Mouse (Mus musculus) forelimb bud, embryonic 11.5 days (tissue): ENCODE results near the gene Scfd2.

Experiments used
- DNase-seq: peaks from one replicate; pipeline ENCODE4 v3.0.0-alpha.2; 2012; ENCODE audit warnings: low read depth, low spot score

The Scfd2 gene

DNA sequence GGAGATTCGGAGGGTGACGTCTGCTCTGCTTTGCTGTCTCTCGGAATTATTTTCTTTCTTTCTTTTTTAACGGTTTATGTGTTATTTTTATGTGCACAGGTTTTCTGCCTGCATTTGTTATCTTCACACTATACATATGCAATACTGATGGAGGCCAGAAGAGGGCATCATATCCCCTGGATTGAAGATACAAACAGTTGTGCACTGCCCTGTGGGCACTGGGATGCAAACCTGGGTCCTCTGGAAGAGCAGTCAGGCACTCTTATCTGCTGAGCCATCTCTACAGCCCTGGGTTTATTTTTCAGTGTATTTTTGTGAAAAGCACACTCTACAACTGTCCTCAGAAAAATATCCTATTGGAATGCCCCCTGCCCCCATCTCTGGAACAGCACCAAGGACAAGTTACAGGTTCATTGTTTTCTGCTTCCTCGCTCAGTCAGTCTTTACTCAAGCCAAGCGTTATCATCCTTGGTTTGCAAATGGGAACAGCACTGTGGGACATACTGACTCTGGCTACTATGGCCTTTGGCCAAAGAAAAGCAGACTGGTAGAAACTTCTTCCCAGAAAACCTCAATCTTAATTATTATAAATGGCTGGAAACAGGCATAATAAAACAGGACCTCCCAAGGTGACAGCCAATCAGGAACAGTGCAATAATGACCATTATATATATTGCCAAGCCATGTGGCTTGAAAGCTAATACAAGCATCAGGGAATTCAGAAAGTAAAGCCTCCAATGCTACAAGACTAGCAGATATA is 75.9 kb downstream of the Scfd2 start:
- DNase-seq, result no peak

DNA sequence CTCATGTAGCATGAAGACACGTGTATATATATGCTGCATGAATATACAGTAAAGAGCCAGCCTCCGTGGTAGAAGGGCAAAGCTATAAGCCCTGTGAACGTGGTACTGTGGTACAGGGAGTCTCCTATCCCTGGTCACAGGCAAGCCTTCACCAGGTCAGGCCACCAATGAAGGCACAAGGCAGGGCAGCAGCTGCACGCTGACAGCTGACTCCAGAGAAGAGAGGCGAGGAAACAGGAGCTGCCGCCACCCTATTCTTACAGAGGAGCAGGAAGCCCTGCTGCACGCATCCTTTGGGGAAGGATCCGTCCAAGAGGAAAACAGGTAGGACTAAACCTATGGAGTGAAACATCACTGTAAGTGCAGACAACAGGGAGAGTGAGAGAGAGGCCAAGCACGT is 76.5 kb downstream of the Scfd2 start:
- DNase-seq, result no peak

DNA sequence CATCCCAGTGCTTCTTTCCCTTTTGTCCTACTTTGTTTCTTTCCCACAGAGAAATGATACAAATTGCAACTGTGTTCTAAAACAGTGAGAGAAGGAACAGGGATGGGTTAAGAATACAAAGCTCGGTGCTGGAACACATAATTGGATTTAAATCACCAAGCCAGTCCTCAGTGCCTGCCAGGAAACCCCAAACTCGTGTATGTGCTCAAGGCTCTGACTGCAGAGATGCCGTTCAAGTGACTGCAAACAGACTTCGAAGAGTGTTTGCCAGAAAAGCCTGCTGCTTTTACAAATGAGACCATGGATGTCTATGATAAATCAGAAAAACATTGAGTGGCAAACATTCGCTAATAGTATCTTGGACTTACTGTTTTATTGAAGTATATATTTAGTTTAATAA is 80.6 kb downstream of the Scfd2 start:
- DNase-seq, result no peak

DNA sequence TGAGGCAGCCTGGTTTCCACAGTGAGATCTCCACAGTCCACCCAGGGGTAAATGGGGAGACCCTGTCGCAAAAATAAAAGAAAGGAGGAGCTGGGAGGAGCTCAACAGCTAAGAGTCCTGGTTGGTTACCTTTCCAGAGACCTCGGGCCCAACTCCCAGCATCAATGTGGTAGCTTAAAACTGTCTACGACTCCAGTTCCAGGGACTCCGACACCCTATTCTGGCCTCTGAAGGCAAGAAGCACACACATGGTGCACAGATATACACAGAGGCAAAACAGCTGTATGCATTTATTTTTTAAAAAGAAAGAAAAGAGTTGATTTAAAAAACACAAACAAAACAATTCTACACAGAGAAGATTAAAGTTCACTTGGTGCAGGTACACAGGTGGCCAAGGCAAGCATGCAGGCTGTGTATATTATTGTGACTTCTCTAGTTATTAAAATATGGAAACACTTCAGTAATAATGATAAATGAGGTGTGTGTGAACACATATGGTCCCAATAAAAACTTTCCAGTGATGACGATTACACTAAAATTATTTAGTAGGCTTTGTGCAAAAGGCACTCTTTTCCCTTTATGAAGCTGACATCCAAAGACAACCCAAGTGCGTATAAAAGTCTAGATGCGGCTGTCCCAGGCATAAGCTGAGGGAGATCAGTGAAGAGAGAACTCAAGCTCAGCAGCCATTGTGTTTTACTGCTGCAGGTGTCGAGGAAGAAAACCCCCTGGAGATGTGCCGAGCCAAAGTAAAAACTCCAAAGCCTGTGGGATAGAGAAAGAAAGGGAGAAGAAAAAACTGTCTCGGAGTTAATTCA is 83.8 kb downstream of the Scfd2 start:
- DNase-seq, result peak; percentile 81

DNA sequence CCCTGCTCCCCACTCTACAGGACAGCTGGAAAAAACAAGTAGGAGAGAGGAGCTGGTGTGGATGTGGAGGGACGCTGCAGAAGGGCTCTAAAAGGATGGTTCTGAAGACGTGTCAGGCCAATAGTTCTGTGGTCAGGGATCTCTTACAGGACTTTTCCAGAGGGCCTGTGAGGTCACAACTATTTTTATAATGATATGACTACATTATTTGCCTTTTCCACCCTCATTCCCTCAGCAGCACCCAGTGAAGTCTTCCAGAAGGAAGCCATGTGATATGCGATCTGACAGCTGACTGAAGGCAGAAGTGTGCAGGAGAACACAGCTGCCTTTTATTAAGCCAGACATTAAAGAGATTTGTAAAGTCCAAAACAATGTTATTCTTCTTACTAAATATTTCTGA is 85.7 kb downstream of the Scfd2 start:
- DNase-seq, result no peak

DNA sequence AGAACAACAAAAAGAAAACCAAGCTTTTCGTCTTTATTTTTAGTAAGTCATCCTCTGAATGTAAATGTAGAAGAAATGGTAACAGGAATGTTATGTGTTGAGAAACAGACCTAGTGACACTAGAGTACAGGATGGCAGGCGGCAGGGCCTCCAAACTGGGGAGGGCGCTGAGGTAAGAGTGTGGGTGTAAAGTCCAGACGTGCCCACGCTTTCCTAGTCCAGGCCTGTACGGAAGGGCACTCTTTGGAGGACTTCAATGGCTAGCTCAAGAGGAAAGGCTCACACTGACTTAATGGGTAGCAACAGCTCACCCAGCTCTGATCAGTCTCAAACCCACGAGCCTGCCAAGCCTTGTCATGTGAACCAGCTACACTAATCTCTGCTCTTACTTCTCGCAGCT is 93.2 kb downstream of the Scfd2 start:
- DNase-seq, result no peak

DNA sequence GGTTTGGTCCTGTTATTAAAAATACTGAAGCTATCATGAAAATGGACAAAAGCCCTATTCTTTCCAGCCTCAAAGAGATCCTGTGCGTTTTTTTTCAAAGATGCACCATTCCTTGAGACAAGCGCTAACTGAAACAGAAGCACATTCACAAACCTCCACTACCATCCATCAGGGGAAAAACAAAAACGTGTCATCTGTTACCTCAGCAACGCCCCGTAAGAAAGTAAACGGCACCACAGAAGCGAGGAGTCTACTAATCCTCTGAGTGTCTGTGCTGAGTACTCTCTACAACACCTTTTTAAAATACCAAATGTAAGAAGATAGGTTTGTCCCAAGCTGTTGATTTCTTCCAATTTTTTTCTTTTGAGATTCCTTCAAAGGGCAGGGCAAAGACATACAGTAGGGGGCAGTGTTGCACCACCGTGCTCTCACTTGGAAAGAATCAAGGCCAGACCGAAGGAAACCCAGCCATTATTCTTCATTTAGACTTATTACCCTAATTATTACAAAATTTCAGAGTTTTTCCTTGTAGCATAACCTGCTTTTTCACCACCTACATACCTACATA is 97.9 kb downstream of the Scfd2 start:
- DNase-seq, result peak; percentile 88

DNA sequence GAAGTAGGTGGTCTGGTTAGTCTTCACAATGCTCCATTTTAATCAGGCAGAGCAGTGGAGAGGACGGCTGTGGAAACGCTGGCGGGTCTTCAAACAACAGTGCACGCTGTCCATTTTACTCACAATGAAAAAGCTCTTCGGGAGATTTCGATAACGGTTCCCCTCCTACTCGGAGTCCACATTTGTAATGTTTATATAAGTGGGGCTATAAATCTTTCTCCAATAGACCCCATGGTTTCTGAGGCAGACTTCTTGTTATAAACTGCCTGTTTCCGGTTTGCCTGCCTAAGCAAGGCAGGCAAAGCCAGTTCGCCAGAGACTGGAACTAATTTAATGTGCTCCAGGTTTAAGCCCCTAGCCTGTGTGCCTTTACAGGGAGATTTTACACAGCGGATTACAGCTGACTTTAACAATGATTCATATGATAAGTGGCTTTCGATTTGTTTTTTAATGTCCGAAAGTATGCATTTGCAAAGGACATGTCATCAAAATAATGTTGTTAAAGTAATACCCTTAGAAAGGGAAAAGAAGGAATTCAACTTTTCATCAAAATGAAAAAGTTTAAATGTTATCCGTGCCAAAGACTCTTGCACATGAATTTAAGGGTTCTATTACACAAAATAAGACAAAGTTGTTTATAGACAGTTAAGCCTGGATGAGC is 98.5 kb downstream of the Scfd2 start:
- DNase-seq, result peak; percentile 91

DNA sequence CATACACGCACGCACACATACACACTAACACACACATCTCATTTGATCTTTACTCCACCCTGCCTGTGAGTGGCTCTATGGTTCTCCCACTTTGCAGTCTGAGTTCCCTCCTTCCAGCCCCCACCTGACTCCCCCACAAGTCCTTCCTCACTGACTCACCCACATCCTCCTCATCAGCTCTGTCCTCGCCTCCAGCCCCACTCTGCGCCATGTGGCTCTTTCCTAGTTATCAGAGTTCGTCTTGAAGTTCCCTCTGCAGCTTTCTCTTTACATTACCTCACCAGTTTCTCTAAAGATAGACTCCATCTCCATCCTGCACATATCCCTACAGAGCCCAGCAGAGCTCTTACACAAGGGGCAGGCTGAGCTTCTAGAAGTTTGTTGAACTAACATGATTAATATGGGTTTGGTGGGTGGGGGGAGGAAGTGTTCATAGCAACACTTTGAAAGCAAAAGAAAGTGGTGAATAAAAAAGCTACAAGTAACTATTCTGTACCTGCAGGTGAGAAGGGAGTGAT is 110.9 kb downstream of the Scfd2 start:
- DNase-seq, result no peak

DNA sequence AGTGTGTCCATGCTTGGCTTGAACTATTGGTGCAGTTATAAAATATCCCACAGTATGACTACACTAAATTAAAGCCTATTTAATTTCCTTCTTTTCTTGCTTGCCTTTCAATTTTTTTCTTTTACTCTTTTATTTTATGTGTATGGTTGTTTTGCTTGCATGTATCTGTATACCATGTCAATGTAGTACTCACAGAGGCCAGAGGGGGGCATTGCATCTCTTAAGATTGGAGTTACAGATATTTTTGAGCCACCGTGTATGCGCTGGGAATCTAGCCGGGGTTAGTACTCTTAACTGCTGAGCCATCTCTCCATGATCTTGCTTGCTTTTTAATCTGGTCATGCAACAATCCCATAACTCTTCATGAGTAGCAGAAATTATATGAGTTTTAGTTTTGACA is 119.0 kb downstream of the Scfd2 start:
- DNase-seq, result no peak

DNA sequence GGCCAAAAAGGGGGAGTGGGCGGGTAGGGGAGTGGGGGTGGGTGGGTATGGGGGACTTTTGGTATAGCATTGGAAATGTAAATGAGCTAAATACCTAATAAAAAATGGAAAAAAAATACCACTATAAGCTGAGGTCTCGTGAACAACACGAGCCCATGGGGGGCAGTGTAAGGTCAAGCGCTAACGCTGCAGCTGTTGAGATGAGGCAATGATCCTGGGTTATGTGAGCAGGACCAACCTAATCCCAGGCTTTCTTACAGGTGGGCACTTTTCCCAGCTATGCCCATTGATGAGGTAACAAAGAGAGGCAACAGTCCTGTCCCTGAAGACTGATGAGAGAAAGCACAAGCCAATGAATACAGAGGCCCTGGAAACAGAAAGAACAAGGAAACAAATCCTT is 126.7 kb downstream of the Scfd2 start:
- no peak for DNase-seq

DNA sequence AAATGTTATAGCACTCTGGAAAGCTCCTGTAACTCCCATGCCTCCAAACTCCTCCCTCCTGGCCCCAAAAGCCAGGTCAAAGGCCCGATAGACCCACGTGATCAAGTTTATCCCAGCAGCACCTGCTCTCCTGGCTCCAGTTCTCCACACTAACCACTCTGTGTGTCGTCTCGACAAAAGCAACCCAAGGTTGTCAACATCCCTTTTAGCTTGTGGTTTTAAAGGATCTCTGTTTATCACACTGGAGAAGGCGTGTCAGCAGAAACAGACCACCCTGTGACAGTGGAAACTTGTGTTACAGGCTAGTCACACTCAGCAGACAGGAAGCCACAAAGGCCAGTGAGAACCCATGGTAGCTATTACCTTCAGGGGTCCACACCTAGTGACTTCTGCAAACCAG is 127.5 kb downstream of the Scfd2 start:
- DNase-seq, result no peak

DNA sequence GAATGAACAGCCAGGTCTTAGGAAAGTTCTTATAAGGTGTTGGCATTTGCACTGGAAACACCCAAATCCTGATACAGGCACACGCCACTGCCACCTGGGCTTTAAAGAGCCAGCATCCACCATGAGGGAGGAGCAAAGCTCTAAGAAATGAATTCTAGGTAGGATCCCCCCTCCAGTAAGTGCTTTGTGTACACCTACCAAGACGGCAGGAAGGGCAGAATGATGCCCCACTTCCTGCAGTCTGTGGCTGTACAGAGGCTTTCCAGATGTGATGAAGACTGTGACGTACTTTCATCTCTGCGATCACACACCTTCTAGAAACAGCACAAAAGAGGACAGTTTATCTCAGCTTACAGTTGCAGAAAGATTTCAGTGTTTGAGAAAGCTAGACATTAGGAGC is 128.9 kb downstream of the Scfd2 start:
- DNase-seq, result no peak

DNA sequence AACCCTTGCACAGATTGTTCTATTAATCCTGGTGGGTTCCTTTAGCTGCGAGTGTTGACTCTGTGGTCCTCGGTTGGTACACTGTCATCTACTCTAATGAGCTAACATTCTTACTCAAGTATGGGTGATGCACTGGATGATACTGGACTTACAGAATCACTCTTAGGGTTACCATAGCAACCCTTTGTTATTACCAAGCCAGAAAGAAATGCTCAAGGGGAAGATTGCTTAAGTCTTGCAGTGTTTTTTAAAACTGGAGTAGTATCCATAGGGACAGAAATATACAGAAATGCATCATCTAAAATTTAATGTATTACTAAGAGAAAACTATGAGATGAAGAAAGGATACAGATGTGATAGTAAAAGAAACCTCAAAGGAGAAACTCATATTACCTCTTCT is 139.8 kb downstream of the Scfd2 start:
- DNase-seq, result no peak

DNA sequence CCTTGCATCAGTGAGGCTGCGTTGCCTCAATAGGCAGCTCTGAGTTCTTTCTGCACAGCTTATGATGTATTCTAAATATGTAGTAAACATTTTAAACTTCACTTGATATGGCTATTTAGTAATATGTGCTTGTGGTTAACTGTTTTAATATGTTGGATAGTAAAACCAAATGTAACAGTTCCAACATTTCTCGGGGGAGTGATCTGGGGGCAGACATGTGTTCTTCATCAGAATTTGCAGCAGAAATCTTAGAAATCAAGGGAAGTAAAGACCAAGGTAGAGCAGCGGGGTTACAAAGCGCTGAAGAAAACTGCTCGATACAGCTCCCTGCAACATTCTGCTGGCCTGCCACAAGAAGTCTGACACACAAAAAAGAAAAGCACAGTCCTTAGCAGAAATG is 140.2 kb downstream of the Scfd2 start:
- peak; percentile 31 for DNase-seq

DNA sequence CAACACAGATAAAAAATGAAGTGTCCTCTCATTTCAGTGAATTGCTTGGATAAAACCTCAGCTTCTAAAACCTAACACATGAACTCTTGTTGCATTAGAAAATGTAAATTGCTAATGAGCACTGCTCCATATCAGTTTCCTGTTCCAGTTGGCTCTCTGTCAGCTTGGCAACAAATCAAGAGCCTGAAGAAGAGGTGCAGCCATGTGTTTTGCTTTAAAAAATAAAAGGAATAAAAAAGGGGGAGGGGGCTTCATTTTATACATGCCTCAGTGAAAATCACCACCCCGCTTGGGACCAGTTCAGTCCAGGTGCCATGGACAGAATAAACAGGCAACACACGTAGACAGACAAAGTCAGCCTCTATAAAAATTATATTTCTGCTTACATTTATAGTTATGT is 142.7 kb downstream of the Scfd2 start:
- DNase-seq, result no peak

DNA sequence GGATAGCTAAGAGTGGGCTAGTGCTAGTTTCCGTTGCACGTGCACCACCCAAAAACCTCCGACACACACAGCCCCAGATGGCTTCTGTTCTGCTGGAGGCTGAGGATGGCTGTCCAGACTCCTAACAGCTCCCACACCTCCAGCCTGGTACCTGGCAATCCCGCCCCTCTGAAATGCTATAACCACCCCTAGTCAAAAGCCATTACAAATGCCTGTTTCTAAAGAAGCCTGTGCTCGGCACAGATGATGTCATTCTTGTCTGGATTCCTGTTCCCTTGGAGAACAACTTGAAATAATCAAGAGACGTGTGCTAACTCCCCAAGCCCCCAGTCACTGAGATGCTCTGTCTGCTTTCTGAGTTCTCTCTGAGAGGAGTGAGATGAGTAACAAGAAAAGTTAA is 143.5 kb downstream of the Scfd2 start:
- peak; percentile 58 for DNase-seq

DNA sequence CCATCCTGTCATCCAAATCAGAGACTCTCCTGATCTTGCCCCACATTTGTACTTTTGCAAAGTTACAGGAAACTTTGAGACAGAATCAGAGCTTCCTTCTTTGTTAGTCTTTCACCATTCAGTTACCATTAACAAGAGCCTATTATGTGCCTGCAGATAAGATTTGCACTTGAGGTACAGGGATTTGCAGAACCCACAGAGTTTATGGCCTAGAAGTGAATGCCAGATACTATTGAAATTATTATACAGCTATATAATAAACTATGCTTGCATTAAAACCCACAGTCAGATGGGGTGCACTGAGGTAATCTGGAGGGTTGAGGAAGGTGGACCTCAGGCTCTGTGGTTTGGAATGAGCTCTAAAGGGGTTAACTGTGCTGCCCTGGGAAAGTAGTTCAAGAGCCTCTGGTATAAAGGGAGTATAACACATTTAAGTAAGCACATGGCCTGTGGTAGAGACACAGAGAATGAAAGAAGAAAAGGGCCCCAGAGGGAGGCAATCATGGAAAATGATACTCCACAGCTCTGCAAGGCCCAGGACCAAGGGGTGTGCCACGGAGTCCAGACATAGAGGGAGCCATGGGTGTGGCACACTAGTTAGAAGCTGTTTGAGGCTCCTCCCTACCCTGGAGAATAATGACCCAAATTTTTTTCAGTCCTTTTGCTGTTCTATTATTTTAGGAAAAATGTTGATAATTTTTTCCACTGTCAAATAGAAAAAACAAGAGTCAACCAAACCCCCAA is 144.2 kb downstream of the Scfd2 start:
- DNase-seq, result no peak

DNA sequence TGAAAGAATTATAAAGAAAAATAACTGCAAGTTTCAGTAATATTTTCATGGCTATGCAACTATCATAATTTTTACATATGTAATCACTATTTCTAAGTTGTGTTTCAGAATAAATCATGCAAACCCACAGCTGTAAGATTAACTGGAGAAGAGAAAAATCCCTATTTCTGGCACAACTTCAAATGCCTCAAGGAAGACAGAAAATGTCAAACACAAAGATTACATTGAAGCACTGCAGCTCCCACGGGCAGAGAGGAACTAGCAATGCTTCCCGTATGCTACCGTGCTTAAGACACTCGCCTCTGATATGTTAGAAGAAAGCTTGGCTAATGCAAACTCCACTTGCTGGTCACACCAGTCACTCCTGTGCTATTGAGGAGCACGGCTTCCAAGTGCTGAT is 151.5 kb downstream of the Scfd2 start:
- no peak for DNase-seq

DNA sequence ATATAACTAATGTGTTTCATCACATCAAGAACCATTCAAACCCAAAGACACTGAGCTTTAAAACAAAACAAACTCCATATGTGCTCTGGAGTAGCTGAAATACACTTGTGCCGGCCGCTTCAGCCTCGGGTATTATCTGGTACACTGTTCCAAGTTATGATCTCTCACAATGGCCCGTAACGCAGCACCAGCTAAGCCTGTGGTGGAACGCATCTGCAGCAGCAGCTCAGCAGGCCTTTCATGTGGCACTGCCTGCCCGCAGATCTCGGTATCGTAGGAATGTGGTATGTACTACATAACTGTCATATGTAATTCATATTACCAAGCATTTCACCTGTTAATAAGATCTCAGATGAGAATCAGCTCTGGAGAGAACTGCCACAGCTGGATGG is 164.9 kb downstream of the Scfd2 start:
- no peak for DNase-seq

DNA sequence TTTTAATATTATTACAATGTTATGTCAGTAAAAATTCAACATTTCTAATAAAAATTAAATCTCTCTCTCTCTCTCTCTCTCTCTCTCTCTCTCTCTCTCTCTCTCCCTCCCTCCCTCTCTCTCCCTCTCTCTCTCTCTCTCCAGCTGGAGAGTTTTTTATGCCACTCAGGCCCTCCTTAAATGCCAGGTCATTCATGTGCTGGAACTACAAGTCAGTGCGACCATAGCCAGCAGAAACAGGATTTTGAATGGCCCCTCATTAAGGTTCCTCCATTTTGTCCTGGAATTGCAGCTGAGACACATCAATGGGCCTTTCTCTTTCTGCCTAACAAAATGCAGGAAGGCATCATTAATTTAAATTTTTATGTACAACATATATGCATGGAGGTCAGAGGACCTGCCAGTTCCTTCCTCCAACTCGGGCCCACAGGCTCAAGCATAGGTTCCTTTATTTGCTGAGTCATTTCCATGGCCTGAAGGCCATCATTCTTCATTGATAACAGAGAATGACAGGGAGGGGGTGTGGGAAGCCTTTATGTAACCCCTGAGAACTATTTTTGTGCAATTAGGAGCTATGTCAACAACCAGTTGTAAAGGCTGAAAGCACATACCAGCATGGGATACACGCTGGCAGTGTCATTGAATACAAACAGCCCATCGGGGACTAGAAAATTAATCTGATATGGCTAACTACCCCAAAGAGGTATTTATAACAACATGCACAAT is 165.4 kb downstream of the Scfd2 start:
- no peak for DNase-seq
